Mouse (Mus musculus): Measurements from ENCODE around the gene Cd248. TPM values are rescaled to one million over a fixed set of nuclear protein-coding genes. Genes with fewer than 3 reads are reported as not detected.

Gene Cd248
- total RNA-seq, 2 experiments from 2014 or later, result 25.8 to 27.1 TPM

- no peak for DNase-seq
Measured at GRCm38 (mm10) chr19:5107556-5108270, 39.8 kb downstream of the Cd248 start.

GRCm38 (mm10) chr19:5108271-5108575 is 40.3 kb downstream of the Cd248 start:
- peak; percentile 52 for DNase-seq

GRCm38 (mm10) chr19:5108702-5109101 is 40.8 kb downstream of the Cd248 start:
- DNase-seq, result no peak

- peak; percentile 47 for DNase-seq
Measured at GRCm38 (mm10) chr19:5109659-5110453, 42.0 kb downstream of the Cd248 start.

GRCm38 (mm10) chr19:5113783-5114182 is 45.9 kb downstream of the Cd248 start:
- DNase-seq, result no peak

- peak; percentile 94 for DNase-seq
Measured at GRCm38 (mm10) chr19:5117494-5118383, 49.9 kb downstream of the Cd248 start.

- DNase-seq, result no peak
Measured at GRCm38 (mm10) chr19:5118384-5118698, 50.5 kb downstream of the Cd248 start, which contains the start of gene Klc2. TSS of gene Klc2 (minus strand) at chr19:5118560.

Other genes starting within 250 kb of the Cd248 start
- gene Ccs, start 228.7 kb upstream of the Cd248 start, total RNA-seq (2021), result 10 to 100 TPM; 31.4 to 31.7 TPM
- gene Ccdc87, start 228.7 kb upstream of the Cd248 start, total RNA-seq (2021), result under 1 TPM in 1 of 2 experiments, not detected in 1; 0.11 TPM
- 10 to 100 TPM; 24.9 to 25.9 TPM for gene Ctsf, start 212.9 kb upstream of the Cd248 start, total RNA-seq (2021)
- gene Actn3, start 190.2 kb upstream of the Cd248 start, total RNA-seq (2021), result 1 to 10 TPM in 1 of 2 experiments, under 1 TPM in 1; 0.38 to 2.2 TPM
- gene Zdhhc24, start 189.4 kb upstream of the Cd248 start, total RNA-seq (2021), result 1 to 10 TPM; 4.8 to 5.2 TPM
- gene Bbs1, start 161.4 kb upstream of the Cd248 start, total RNA-seq (2021), result 1 to 10 TPM; 4.3 to 4.6 TPM
- 10 to 100 TPM; 39.7 to 40.2 TPM for gene Dpp3, start 139.8 kb upstream of the Cd248 start, total RNA-seq (2021)
- gene Peli3, start 125.0 kb upstream of the Cd248 start, total RNA-seq (2021), result 1 to 10 TPM in 1 of 2 experiments, under 1 TPM in 1; 0.71 to 1.2 TPM
- 10 to 100 TPM; 60.9 to 63.8 TPM for gene Mrpl11, start 105.9 kb upstream of the Cd248 start, total RNA-seq (2021)
- under 1 TPM; 0.57 to 0.68 TPM for gene Npas4, start 77.8 kb upstream of the Cd248 start, total RNA-seq (2021)
- 10 to 100 TPM; 20.0 to 20.8 TPM for gene Slc29a2, start 44.2 kb upstream of the Cd248 start, total RNA-seq (2021)
- 10 to 100 TPM; 33.0 to 36.8 TPM for gene B4gat1, start 29.3 kb upstream of the Cd248 start, total RNA-seq (2021)
- gene AC124502.3, start 29.2 kb upstream of the Cd248 start, total RNA-seq (2021), result 1 to 10 TPM; 1.6 to 2.0 TPM
- 10 to 100 TPM; 16.7 to 18.2 TPM for gene Brms1, start 26.7 kb upstream of the Cd248 start, total RNA-seq (2021)
- gene Rin1, start 17.6 kb upstream of the Cd248 start, total RNA-seq (2021), result 1 to 10 TPM; 2.2 to 2.9 TPM
- gene Tmem151a, start 17.5 kb downstream of the Cd248 start, total RNA-seq (2021), result 1 to 10 TPM; 3.8 to 4.1 TPM
- 10 to 100 TPM; 70.2 to 72.5 TPM for gene Yif1a, start 20.5 kb downstream of the Cd248 start, total RNA-seq (2021)
- gene Cnih2, start 30.4 kb downstream of the Cd248 start, total RNA-seq (2021), result 1 to 10 TPM; 1.8 to 2.1 TPM
- 100 to 1,000 TPM; 188 to 191 TPM for gene Rab1b, start 39.0 kb downstream of the Cd248 start, total RNA-seq (2021)
- 10 to 100 TPM; 43.7 to 43.8 TPM for gene Klc2, start 50.5 kb downstream of the Cd248 start, total RNA-seq (2021)
- 10 to 100 TPM; 27.6 to 28.7 TPM for gene Pacs1, start 205.0 kb downstream of the Cd248 start, total RNA-seq (2021)
- gene Sf3b2, start 227.4 kb downstream of the Cd248 start, total RNA-seq (2021), result 100 to 1,000 TPM; 136 to 139 TPM
- 1 to 10 TPM; 7.4 to 9.3 TPM for gene Gal3st3, start 230.3 kb downstream of the Cd248 start, total RNA-seq (2021)

Data from heart, postnatal 4 days (tissue).